Mouse (Mus musculus): ENCODE measurements around the gene Tmc6.

DNA sequence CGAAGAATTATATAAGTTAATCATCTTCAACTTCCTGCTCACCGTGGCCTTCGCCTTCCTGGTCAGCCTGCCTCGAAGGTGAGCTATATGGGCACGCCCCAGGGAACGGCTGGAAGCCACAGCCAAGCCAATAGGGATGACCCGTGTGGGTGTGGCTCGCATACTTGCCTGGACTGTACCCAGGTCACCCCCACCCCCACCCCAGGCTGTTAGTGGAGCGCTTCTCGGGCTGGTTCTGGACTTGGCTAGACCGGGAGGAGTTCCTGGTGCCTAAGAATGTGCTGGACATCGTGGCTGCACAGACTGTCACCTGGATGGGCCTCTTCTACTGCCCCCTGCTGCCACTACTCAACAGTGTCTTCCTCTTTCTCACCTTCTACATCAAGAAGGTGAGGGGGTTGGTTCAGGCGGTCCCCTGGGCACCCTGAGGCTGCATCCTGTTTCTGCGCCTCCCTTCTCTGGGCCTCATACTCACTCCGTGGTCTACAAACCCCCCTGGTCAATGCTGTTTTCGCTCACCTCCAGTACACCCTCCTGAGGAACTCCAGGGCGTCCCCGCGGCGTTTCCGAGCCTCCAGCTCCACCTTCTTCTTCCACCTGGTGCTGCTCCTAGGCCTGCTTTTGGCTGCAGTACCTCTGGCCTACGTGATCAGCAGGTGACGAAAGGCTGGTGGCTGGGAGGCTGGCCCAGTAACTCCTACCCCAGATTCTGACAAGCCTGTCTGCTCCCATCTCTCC, 8.9 kb upstream of the Tmc6 start:
- TF ChIP-seq MAFK (IDR thresholded peaks at IDR 0.05; ENCODE audit: insufficient read depth, low read depth, low read length) (no peak), ZC3H11A (IDR thresholded peaks at IDR 0.05; ENCODE audit: borderline replicate concordance, low read depth, low read length) (no peak), ZNF384 (IDR thresholded peaks at IDR 0.05; ENCODE audit: low read depth, low read length) (no peak), CHD2 (IDR thresholded peaks at IDR 0.05; ENCODE audit: low read depth, low read length) (no peak), HCFC1 (IDR thresholded peaks at IDR 0.05; ENCODE audit: borderline replicate concordance, insufficient read depth, low read length) (no peak)

Data from ES-E14 (cell line).